Mouse (Mus musculus): ENCODE data around the gene Snta1.
A peak's percentile ranks its signal among the peaks of the same experiment; 100 is the strongest.
"Not testable (repeated sequence)": the region's sequence is repeated elsewhere in the genome, so short reads cannot be mapped to it uniquely, and the experiment has no call there.

Gene Snta1

DNA sequence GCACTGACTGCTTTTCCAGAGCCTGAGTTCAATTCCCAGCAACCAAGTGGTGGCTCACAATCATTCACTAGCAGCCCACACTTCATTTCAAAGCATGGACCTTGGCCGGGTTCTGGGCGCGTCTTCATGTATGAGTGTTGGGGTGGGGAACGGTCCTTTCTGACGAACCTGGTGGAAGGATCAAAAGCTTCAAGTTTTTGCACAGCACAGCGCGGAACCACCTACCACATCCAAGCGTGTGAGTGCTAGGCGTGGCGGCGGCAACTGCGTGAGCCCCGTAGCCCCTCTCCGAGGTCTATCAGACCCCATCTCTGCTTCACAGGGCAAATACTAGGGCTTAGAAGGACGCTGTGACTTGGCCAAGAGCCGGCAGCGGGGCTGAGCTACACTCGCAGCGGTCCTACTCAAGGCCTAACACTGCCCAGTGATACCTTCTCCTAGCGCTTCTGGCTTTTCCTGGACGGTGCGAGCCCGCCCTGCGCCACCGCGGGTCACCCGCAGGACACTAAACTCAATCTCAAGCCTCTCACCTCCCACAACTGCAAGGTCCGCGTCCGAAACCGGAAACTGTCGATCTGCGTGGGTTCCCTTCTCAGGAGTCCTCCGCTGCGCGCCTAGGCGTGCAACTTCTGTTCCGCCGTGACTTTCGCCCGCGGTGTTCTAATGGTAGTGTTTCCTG is 35.6 kb downstream of the Snta1 start:
- peak; percentile 86 for DNase-seq

DNA sequence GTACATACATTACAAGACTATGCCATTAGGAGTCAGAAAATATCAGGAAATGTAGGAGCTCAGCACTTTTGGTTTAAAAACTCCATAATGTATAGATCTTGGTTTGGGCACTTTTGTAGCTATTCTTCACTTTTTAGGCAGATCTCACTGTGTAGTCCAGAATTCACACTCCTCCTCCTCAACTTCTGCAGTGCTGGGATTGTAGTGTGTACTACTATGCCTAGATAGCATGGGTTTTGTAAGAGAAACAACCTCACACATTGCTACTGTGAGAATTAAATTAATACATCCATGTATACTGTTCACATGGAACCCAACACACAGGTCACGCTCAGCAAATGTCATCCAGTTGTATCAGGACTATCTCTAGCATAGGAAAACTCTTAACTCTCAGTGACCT is 40.4 kb downstream of the Snta1 start:
- DNase-seq = no peak

DNA sequence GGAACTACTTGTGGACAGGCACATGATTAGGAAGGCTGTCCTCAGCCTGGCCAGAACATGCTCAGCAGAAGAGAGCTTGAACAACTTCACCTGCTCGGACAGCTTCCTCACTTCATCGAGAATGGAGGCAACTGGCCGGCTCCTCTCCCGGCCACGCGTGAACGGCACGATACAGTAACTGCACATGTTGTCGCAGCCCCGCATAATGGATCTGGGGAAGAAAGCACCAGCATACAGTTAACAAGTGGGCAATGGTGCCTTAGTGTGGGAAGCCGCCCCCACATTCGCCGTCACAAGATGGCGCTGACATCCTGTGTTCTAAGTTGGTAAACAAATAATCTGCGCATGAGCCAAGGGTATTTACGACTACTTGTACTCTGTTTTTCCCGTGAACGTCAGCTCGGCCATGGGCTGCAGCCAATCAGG is 53.9 kb downstream of the Snta1 start:
- DNase-seq = not testable (repeated sequence)

DNA sequence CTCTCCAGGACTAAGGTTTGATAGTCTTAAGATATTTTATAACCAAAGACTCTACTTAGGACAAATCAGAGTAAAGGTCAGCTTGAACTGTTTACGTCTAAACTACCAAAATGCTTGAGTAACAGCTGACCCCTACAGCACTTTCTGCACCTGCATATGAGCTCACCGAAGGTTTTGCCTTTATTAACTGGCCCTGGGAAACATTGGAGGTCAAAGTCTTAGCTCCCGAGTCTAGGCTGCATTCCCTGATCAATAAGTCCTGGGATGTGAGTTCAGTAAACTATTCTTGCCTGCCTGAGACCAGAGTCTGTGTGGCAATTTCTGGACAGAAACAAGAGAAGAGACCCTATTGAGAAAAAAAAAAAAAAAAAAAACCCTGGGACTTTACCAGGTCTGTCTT is 59.7 kb downstream of the Snta1 start:
- DNase-seq = no peak

- no peak for DNase-seq
Observed at GRCm38 (mm10) chr2:154339356-154339755, 68.5 kb downstream of the Snta1 start.

- DNase-seq = no peak
Observed at GRCm38 (mm10) chr2:154338161-154338560, 69.7 kb downstream of the Snta1 start.

GRCm38 (mm10) chr2:154335572-154335971 is 72.3 kb downstream of the Snta1 start:
- no peak for DNase-seq

GRCm38 (mm10) chr2:154326852-154327251 is 81.0 kb downstream of the Snta1 start:
- DNase-seq = no peak
